Mouse (Mus musculus) brain, embryonic 18.5 days (tissue): ENCODE measurements at regions not wholly inside any gene's neighbourhood (a gene's known extent, or its start where the extent isn't known, plus 50 kb on each side); places are given as distances from the start of the nearest gene placed in this dataset.

Experiments
- DNase-seq: peaks from one replicate; pipeline ENCODE4 v3.0.0-alpha.2; 2012; ENCODE audit warnings: low read depth, low spot score

DNA sequence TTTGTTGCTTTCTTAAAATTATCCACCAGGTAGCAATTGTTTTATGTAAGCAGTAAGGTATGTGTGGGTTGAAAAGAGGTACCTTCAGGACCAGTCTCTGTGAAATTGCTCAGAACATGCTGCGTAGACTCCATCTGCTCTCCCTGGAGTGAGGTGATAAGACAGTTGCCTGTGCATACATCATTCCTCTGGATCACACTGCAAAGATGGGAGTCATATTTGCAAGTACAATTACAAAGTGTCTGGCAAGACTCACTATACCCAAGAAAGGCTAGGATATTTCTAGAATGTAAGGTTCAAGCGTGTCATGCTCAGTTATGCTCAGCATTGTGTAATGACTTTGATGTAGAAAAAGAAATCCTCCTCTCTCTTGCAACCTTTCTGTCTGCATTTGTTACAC, 1283.5 kb upstream of the Slc10a2 start:
- no peak for DNase-seq

DNA sequence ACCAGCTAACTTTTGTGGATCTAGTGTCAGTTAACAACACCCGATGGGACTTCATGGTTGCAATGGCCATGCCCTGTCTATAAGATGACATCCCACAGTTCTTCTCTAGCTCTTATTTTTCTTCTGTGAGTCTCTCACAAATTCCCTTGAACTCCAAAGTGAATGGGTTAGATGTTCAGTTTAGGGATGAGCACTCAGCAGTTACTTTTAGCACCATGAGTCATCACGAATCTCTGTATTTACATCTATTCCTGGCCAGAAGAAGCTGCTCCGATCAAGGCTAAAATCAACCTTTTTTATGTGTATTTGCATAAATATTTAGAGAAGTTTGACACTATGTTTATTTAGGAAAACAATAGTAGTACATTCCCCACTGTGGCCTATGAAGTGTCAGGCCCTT, 1269.6 kb upstream of the Slc10a2 start:
- no peak for DNase-seq

DNA sequence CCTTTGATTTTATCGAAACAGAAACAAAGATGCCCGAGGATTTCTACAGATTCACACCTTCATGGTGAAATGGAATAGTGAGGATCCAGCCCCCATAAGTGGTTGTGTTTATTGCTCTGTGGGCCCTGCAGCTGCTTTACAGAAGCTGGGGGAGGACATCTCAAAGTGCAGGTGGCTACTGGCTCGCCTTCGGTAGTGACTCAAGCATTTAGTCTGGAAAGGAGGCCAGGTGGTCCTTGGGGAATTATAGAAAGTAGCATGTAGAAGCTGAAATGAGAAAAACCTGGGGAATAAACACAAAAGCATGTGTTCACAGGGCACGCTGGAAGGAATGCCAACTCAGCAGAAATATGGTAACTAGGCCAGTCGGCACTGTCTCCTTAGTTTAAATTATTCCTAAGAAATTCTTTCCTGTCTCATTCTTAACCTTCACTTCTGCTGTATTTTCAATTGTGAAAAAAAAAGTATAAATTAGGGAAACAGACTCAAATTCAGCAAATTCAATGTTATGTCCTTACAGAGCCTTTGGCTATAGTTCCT, 1256.3 kb upstream of the Slc10a2 start:
- no peak for DNase-seq

DNA sequence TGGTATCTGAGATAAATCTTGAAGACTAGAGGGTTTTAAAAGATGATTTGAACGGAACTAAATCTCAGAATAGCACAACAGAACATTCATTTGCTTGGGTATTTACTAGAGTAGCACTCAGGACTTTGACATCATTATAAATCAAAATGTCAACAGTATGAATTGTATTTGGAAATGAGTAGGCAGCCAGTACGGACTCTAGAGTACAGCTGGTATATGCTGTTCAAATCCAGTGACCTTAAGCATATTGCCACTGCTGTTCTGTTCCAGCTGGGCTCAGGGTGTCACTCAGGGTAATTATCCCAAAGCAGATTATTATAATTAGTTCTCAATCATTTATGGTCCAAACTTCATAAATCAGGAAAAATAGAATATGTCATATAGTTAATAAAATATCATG, 1252.7 kb upstream of the Slc10a2 start:
- no peak for DNase-seq

DNA sequence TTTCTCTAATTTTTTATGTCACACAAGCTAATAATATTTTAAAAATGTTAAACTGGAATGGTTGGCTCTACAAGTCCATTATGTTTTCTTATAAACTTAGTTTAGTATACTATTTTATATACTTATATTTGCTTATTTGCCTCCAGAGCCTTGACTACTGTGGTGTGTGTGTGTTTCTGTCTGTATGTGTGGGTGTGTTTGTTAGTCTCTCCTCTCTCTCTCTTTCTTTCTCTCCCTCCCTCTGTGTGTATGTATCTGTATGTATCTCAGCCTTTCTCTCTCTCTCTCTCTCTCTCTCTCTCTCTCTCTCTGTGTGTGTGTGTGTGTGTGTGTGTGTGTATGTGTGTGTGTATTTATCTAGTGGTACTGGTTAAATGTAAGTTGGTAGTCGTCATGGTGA, 1245.3 kb upstream of the Slc10a2 start:
- DNase-seq: no peak

DNA sequence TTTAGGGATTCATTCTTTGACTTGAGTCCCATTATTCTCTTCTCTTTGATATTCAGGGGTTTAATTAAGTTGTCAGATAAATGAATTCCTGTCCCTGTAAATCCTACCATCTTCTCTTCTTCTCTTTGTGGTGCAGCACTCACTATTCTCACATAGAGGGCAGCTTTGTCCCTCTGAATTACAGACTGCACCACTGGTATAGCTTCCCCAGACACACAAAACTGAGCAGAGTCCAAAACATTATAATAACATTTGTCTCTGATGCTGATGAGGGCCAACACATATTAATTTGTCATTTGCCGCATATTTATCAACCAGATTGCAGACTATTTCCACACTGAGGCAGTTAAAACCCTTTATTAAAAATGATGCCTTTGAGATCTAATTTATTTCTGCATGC, 1244.9 kb upstream of the Slc10a2 start:
- DNase-seq: peak; percentile 58

DNA sequence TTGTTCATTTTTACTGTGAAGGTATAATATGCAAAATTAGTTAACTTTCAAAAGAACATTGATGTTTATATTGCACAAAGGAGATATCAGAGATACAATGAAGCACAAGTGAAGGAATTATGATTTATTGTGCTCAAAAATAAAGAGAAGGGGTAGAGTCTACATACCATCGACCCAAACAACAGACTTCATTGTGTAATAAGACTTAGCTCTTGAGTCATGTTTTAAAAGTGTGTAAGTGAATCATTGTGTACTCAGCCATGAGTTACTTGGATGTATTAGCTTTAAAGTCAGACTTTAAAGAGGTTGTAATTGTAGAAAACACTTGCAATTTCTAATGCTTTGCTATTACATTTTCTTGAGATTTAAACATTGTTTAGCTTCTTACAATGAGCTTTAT, 1240.6 kb upstream of the Slc10a2 start:
- no peak for DNase-seq

DNA sequence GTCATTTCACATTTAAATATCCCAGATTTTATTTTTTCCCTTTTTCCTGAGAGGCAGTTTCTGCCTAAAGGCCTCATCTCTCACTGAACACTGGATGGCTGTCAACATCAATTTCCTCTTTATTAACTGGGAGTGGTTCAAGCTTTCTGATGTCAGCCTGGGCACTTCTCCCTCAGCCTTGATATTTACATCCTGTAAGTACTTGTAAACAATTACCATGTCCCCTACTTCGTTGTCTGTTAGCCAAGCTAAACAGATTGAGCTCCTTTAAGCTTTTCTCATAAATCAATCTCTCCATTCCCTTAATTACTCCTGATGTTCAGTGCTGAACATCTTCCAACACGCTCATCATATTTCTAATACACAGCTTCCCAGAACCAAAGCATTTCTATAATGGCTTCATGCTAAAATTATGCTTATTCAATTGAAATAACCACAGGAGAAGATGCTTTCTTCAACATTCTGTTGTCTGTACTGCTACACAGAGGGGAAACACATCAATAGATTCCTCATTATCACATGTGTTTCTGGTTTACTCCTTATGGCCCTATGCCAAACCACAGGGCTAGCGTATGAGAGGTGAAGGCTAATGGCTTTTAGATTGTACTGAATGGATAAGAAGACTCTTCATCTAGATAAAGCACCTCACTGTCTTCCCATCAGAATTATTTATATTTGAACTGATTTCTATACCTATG, 1235.2 kb upstream of the Slc10a2 start:
- no peak for DNase-seq

DNA sequence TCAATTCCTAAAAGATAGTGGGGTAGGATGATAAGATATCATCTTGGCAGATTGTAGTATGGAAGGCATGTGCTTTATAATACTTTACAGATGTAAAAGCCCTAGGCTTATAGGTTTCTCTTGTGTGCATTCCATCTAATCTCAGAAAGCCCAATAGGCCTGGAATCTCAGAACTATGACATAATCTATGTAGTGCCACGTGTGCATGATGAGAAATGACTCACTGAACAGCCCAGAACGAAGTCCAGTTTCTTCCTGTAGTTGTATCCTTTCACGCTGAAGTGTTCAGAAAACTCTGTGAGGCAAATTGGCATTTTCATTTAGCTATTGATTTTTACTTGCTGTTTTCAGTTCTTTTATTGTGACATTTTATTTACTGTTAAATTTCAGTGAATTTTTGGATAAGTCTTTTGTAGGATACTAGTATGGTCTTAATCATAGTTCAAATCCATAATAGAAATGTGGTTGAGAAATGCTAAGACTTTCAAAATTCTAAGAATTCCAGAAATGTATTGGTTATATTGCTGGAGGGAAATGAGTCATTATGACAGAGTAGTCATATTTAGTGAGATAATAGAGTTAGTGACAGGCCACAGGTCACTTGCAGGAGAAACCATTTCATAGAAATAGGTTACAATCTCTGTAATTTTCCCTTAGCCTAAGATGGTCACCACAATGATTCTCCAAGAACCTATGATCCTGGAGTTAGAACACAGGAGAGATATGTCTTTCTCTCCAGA, 1229.3 kb upstream of the Slc10a2 start:
- DNase-seq: no peak

DNA sequence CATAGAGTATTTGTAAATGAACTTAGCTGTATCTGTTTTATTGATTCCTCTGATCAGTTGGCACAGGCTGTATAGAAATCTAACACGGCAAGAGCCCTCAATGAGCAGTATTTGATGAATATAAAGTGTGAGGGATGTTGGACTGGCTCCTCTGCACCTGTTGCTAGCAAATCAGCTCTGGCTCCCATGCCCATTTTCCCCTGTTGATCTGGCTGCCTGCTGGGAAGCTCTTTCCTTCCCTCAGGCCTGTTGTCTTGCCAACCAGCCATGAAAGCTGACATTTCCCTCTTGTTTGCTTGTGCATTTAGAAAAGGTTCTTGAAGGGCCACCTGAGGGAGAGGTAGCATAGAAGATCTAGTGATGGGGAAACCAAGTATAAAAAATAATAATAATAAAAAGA, 1216.2 kb upstream of the Slc10a2 start:
- no peak for DNase-seq

DNA sequence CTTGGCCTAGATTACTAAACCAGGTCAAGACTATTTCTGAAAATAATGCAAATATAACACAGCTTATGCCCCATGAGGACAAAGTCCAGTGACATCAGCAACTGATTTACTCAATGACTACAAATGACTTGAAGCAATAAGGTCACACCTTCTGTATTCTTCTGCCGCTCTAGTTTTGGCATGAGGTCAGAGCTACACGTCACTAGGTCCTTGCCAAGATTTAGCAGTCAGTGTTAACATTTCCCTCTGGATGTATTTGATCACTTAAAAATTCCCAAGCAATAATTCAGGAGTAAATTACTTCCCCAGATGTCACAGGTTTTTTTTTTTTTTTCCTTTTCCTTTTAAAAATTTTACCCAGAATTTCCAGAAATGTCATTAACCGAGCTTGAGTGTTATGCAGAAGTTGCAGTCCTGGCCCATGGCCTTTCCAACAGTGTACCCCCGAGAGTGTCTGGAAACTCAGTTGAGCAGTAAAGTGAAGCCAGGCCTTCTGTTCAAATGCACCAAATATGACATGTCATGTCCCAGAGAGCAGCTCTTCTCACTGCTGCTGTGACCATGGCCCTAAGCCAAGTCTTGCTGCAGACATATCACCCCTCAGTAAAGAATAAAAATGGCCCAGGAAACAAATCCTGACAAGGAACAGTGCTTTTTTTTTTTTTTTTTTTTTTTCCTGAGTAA, 1210.2 kb upstream of the Slc10a2 start:
- DNase-seq: no peak

DNA sequence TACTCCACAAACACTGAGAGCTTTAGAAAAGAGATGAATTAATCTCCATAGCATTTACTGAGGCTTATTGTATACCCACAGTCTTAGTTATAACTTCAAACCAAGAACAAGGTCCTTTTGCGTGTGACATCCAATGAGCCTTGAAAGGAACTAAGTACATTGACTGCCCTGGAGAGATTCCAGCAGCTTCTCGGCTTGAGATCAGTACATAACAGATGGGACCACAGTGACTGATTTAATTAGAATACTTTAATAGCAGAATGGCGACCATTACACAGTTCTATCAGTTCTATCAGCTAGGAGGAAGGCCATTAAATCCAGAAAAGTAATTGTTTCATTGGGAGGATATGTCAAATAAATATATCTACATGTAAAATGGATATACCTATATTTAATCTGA, 1183.7 kb upstream of the Slc10a2 start:
- DNase-seq: no peak

DNA sequence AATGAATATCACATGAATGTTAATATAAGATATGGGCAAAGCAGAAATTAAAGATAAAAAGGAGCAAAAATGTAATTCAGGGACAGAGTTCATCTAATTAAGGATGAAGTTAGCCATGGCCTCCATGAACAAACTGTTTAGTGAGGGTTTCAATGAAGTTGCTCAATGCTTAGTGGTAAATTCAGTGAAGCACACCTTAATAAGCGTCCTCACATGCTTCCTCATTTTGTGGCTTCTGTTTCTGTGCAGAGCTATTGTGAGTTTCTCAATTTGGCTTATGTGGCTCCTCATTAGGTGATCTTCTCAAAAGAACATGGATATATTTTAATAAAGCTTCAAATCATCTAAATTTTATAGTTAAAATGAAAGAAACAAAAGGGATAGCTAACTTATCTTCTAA, 1174.8 kb upstream of the Slc10a2 start:
- no peak for DNase-seq
